Comparison of ENCODE assay signal across 12 mouse cellular contexts in the genomic region with DNA sequence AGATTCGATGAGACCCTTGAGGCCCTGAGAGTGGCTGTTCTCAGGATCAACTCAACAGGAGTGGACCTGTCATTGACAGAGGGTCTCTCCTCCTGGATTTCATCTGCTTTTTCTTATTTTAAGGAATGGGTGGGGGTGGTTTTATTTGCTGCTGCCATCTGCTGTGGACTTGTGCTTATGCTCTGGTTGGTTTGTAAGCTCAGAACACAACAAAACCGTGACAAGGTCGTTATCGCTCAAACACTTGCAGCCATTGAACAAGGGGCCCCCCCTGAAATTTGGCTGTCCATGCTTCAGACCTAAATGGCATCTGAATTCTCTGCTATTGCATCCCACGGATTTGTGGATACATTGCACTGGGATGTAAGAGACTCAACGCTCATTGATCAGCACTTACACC. TPM values are rescaled to one million over a fixed set of nuclear protein-coding genes. Genes with fewer than 3 reads are reported as not detected.
"Had no signal": no experiment of that assay in that cellular context is flagged by ENCODE, and none has a peak within 500 bp of the region (broad histone marks: within the 10 kb centered on the region; RNA-seq: fewer than 3 reads in every experiment).

No protein-coding gene starts in this region.

RNA-seq across cellular contexts. Expression of a gene that starts 34.1 kb away (rescaled TPM):
- polyA plus RNA-seq: heart, embryonic 13.5 days; heart, embryonic 14.5 days; heart, postnatal 0 days; hindbrain, embryonic 10.5 days; hindbrain, embryonic 11.5 days; hindbrain, embryonic 12.5 days; hindbrain, embryonic 15.5 days; hindbrain, embryonic 16.5 days; hindbrain, postnatal 0 days; kidney, adult 2 months; kidney, embryonic 16.5 days; large intestine, adult 2 months had no signal
